Mouse (Mus musculus) liver, embryonic 13.5 days (tissue): ENCODE measurements around the gene Sh3pxd2b. TPM values are rescaled to one million over a fixed set of nuclear protein-coding genes. Genes with fewer than 3 reads are reported as not detected.

Source experiments
- ATAC-seq: fragments of 200-750 bp; cut with Nextera tagmentation; 2 replicates; pipeline ENCODE4 v1.8.0; 2017; ENCODE audit warnings: low read depth, mild to moderate bottlenecking, moderate number of reproducible peaks, moderate library complexity
- DNase-seq: peaks from one replicate; pipeline ENCODE4 v3.0.0; 2022
- H3K27ac ChIP-seq: fragments of 300-500 bp; sonication (generic); 2 replicates; pipeline ENCODE4 v1.5.1; 2015; ENCODE audit warnings: moderate library complexity, mild to moderate bottlenecking, inconsistent platforms
- H3K27me3 ChIP-seq: fragments of 300-500 bp; sonication (generic); 2 replicates; pipeline ENCODE4 v1.6.1; 2015; ENCODE audit warnings: mild to moderate bottlenecking, inconsistent platforms
- H3K36me3 ChIP-seq: fragments of 300-500 bp; sonication (generic); 2 replicates; pipeline ENCODE4 v1.6.1; 2015; ENCODE audit warnings: mild to moderate bottlenecking, inconsistent platforms
- H3K4me1 ChIP-seq: fragments of 300-500 bp; sonication (generic); replicated peaks from 2 replicates; pipeline ENCODE4 v1.6.1; 2015; ENCODE audit warnings: inconsistent platforms
- H3K4me2 ChIP-seq: fragments of 300-500 bp; sonication (generic); 2 replicates; pipeline ENCODE4 v1.6.1; 2015; ENCODE audit warnings: inconsistent platforms, mild to moderate bottlenecking, moderate library complexity
- H3K4me3 ChIP-seq: fragments of 300-500 bp; sonication (generic); replicated peaks from 2 replicates; pipeline ENCODE4 v1.5.1; 2015; ENCODE audit warnings: mild to moderate bottlenecking, inconsistent platforms
- H3K9ac ChIP-seq: fragments of 300-500 bp; sonication (generic); 2 replicates; pipeline ENCODE4 v1.6.1; 2015; ENCODE audit warnings: mild to moderate bottlenecking, inconsistent platforms
- H3K9me3 ChIP-seq: fragments of 300-500 bp; sonication (generic); replicated peaks from 2 replicates; pipeline ENCODE4 v1.6.1; 2016; ENCODE audit warnings: inconsistent platforms
- WGBS: fragments of 180-500 bp; shearing (Covaris S2); methylation state at CpG from one replicate; pipeline ENCODE4 v1.1.7; 2015; ENCODE audit not compliant: insufficient replicate concordance; 5-methylcytosine and 5-hydroxymethylcytosine counted together
- polyA plus RNA-seq: library from polyadenylated mRNA; unstranded; fragments of >200 nt; fragmentation: Nextera tagmentation; extraction: Ambion mirVana; gene quantifications from 2 replicates; pipeline ENCODE4 v1.2.1, GENCODE M21; 2015

Gene Sh3pxd2b
- polyA plus RNA-seq, 1 experiment from 2014 or later = 0.84 TPM

- DNase-seq (no peak), ATAC-seq (no peak)
- H3K9me3 ChIP-seq = no peaks in the 10 kb centered on the region
- no peak overlapping the region for H3K27ac ChIP-seq
- no peak overlapping the region for H3K4me2 ChIP-seq
- no peaks in the 10 kb centered on the region for H3K4me1 ChIP-seq
- H3K27me3 ChIP-seq = no peaks in the 10 kb centered on the region
- no peak overlapping the region for H3K4me3 ChIP-seq
- no peak overlapping the region for H3K9ac ChIP-seq
- H3K36me3 ChIP-seq = no peaks in the 10 kb centered on the region
These were observed 61.4 kb downstream of the Sh3pxd2b start for GRCm38 (mm10) chr11:32409052-32409451.

GRCm38 (mm10) chr11:32409823-32410562 is 62.4 kb downstream of the Sh3pxd2b start:
- H3K9me3 ChIP-seq = no peaks in the 10 kb centered on the region
- 67% methylated on average over 11 of the region's 11 CpGs for WGBS
- no peaks in the 10 kb centered on the region for H3K27me3 ChIP-seq
- no peak overlapping the region for H3K9ac ChIP-seq
- ATAC-seq = no peak
- no peaks in the 10 kb centered on the region for H3K4me1 ChIP-seq
- H3K4me3 ChIP-seq = no peak overlapping the region
- H3K27ac ChIP-seq = no peak overlapping the region
- H3K36me3 ChIP-seq = no peaks in the 10 kb centered on the region
- DNase-seq = no peak
- H3K4me2 ChIP-seq = no peak overlapping the region

- DNase-seq (no peak), ATAC-seq (no peak)
- Histone ChIP-seq H3K36me3 (peaks cover 11% of the 10 kb centered on the region), H3K9ac (no peak overlapping the region), H3K27me3 (no peaks in the 10 kb centered on the region), H3K4me3 (no peak overlapping the region), H3K4me1 (no peaks in the 10 kb centered on the region), H3K27ac (no peak overlapping the region), H3K4me2 (no peak overlapping the region), H3K9me3 (no peaks in the 10 kb centered on the region)
- 58% methylated on average over 5 of the region's 5 CpGs for WGBS
These were observed 72.4 kb downstream of the Sh3pxd2b start for GRCm38 (mm10) chr11:32420001-32420400.

GRCm38 (mm10) chr11:32423311-32423710 is 75.7 kb downstream of the Sh3pxd2b start:
- peaks cover 11% of the 10 kb centered on the region for H3K36me3 ChIP-seq
- no peak overlapping the region for H3K4me3 ChIP-seq
- H3K4me2 ChIP-seq = no peak overlapping the region
- no peaks in the 10 kb centered on the region for H3K27me3 ChIP-seq
- ATAC-seq (no peak), DNase-seq (no peak)
- 77% methylated on average over 12 of the region's 12 CpGs for WGBS
- no peak overlapping the region for H3K27ac ChIP-seq
- H3K9me3 ChIP-seq = no peaks in the 10 kb centered on the region
- no peak overlapping the region for H3K9ac ChIP-seq
- H3K4me1 ChIP-seq = no peaks in the 10 kb centered on the region

GRCm38 (mm10) chr11:32424600-32424999 is 77.0 kb downstream of the Sh3pxd2b start:
- Histone ChIP-seq H3K9ac (no peak overlapping the region), H3K4me3 (no peak overlapping the region), H3K27me3 (no peaks in the 10 kb centered on the region), H3K36me3 (peaks cover 11% of the 10 kb centered on the region), H3K9me3 (no peaks in the 10 kb centered on the region), H3K27ac (no peak overlapping the region), H3K4me1 (no peaks in the 10 kb centered on the region), H3K4me2 (no peak overlapping the region)
- WGBS = 57% methylated on average over 4 of the region's 4 CpGs
- ATAC-seq = no peak
- no peak for DNase-seq

- DNase-seq = no peak
- Histone ChIP-seq H3K9ac (no peak overlapping the region), H3K36me3 (peaks cover 11% of the 10 kb centered on the region), H3K4me2 (no peak overlapping the region), H3K27ac (no peak overlapping the region), H3K4me1 (no peaks in the 10 kb centered on the region), H3K9me3 (no peaks in the 10 kb centered on the region), H3K4me3 (no peak overlapping the region), H3K27me3 (no peaks in the 10 kb centered on the region)
- no peak for ATAC-seq
- WGBS = 62% methylated on average over 10 of the region's 10 CpGs
These were observed 77.5 kb downstream of the Sh3pxd2b start for GRCm38 (mm10) chr11:32425043-32425658.

- 48% methylated on average over 7 of the region's 7 CpGs for WGBS
These were observed 79.9 kb downstream of the Sh3pxd2b start for GRCm38 (mm10) chr11:32427537-32427936.

GRCm38 (mm10) chr11:32435410-32436060 is 87.9 kb downstream of the Sh3pxd2b start:
- Histone ChIP-seq H3K27ac (no peak overlapping the region), H3K27me3 (no peaks in the 10 kb centered on the region), H3K36me3 (no peaks in the 10 kb centered on the region), H3K9me3 (no peaks in the 10 kb centered on the region), H3K4me1 (no peaks in the 10 kb centered on the region), H3K4me2 (no peak overlapping the region), H3K4me3 (no peak overlapping the region), H3K9ac (no peak overlapping the region)
- DNase-seq = no peak
- ATAC-seq = no peak
- WGBS = 54% methylated on average over 6 of the region's 6 CpGs

More at GRCm38 (mm10) chr11:32427537-32427936, 79.9 kb downstream of the Sh3pxd2b start:
- no peaks in the 10 kb centered on the region for H3K27me3 ChIP-seq
- H3K9ac ChIP-seq = no peak overlapping the region
- H3K36me3 ChIP-seq = peaks cover 3% of the 10 kb centered on the region; the same call in 1 of the 2 replicates
- no peak for DNase-seq
- H3K4me2 ChIP-seq = no peak overlapping the region
- H3K9me3 ChIP-seq = no peaks in the 10 kb centered on the region
- H3K27ac ChIP-seq = no peak overlapping the region
- no peak overlapping the region for H3K4me3 ChIP-seq
- no peak for ATAC-seq
- H3K4me1 ChIP-seq = no peaks in the 10 kb centered on the region

GRCm38 (mm10) chr11:32442576-32442975 is 95.0 kb downstream of the Sh3pxd2b start:
- ATAC-seq = no peak
- Histone ChIP-seq H3K4me3 (no peak overlapping the region), H3K9me3 (no peaks in the 10 kb centered on the region), H3K27me3 (no peaks in the 10 kb centered on the region), H3K4me2 (no peak overlapping the region), H3K36me3 (no peaks in the 10 kb centered on the region), H3K9ac (no peak overlapping the region), H3K27ac (no peak overlapping the region), H3K4me1 (no peaks in the 10 kb centered on the region; the same call in 1 of the 2 replicates)
- whole genome bisulfite sequencing = 62% methylated on average over 3 of the region's 3 CpGs
- no peak for DNase-seq

- WGBS = 42% methylated on average over 1 of the region's 1 CpGs
- no peaks in the 10 kb centered on the region for H3K9me3 ChIP-seq
- no peak for DNase-seq
- ATAC-seq = no peak
- H3K27me3 ChIP-seq = no peaks in the 10 kb centered on the region
- H3K4me1 ChIP-seq = no peaks in the 10 kb centered on the region; the same call in 1 of the 2 replicates
- H3K4me2 ChIP-seq = no peak overlapping the region
- H3K27ac ChIP-seq = no peak overlapping the region
- H3K36me3 ChIP-seq = no peaks in the 10 kb centered on the region
- no peak overlapping the region for H3K4me3 ChIP-seq
- no peak overlapping the region for H3K9ac ChIP-seq
These were observed 96.6 kb downstream of the Sh3pxd2b start for GRCm38 (mm10) chr11:32444266-32444665.

GRCm38 (mm10) chr11:32445135-32445534 is 97.5 kb downstream of the Sh3pxd2b start:
- Histone ChIP-seq H3K9me3 (no peaks in the 10 kb centered on the region), H3K27ac (no peak overlapping the region), H3K27me3 (no peaks in the 10 kb centered on the region), H3K36me3 (no peaks in the 10 kb centered on the region), H3K4me3 (no peak overlapping the region), H3K4me2 (no peak overlapping the region), H3K4me1 (no peaks in the 10 kb centered on the region; the same call in 1 of the 2 replicates), H3K9ac (no peak overlapping the region)
- ATAC-seq (no peak), DNase-seq (no peak)
- WGBS = 48% methylated on average over 1 of the region's 1 CpGs
